Mouse (Mus musculus) erythroid progenitor cell, adult 5-6 weeks (primary cell): ENCODE data around the gene Zfp202. TPM values are rescaled to one million over a fixed set of nuclear protein-coding genes. Genes with fewer than 3 reads are reported as not detected.
"Not testable (repeated sequence)": the region's sequence is repeated elsewhere in the genome, so short reads cannot be mapped to it uniquely, and the experiment has no call there.

Experiments
- ATAC-seq: replicated peaks from 2 replicates; pipeline ENCODE4 v1.8.0; 2016; ENCODE audit warnings: moderate number of reproducible peaks, mild to moderate bottlenecking, moderate TSS enrichment, inconsistent platforms; ENCODE audit not compliant: poor library complexity, low FRiP score, severe bottlenecking
- total RNA-seq, 2 experiments: library from RNA; stranded (forward) in 1 of 2; stranded (reverse) in 1 of 2; fragments of 150-400 nt in 1 of 2; fragments of 186-747, 209-891 nt in 1 of 2; gene quantifications; 2 replicates each; pipeline versions ENCODE4 v1.2.3 to v1.2.4; 2015 to 2017; ENCODE audit warnings: low replicate concordance in 2 of 2

Zfp202 gene
- total RNA-seq (2015; ENCODE audit: low replicate concordance) (0.36 TPM in 1 of 2 replicates, not detected in the other), total RNA-seq (2017; ENCODE audit: low replicate concordance) (0.77 TPM in 1 of 2 replicates, not detected in the other)

GRCm38 (mm10) chr9:40192098-40193038 is at the start of gene Zfp202:
Gene Zfp202, plus strand, starts transcription at chr9:40192316.
- 0 out of 2 replicates have a peak, but pooled peaks have one; percentile 39 for ATAC-seq

DNA sequence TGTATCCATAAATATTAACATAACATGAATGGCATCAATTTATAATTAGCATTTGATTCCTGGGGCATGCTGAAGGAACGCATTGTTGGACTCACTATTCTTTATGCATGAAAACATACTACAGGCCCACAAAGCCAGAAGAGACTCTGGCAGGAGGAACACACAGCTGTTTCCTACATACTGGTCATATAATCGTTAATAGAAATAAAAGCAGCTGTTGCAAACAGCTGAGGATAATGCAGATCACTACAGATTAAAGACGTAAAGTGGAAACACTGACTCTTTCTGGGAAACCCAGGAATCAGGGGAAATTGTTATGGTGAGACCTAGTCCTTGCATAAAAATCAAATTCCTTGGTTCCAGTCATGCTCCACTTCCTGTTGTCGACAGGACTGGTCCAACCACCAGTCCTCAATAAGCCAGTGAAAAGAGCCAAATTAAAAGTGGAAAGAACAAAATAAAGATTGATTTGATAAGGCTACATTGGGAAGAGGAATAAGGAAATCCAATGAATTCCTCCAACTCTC is 36.9 kb upstream of the Zfp202 start:
- ATAC-seq: no peak

GRCm38 (mm10) chr9:40166446-40166845 is 25.7 kb upstream of the Zfp202 start:
- ATAC-seq: no peak

- no peak for ATAC-seq
Measured at GRCm38 (mm10) chr9:40177017-40177416, 15.1 kb upstream of the Zfp202 start.

DNA sequence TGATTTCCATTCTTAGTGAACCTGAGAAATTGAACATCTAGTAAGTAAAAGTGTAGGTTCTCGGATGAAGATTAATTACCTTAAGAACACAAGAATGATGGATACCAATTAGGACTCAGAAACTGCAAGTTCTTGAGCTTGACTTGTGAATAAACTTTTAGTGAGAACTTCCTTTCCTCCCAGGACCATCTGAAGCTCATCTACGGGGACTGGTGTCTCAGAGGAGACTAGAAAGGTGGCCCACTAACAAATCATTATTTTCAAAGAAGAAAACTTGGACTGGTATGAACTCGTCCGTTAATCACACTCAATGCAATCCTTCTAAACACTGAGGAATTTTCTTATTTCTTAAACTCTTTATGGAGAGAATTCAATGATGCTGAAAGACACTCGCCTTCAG is 11.5 kb upstream of the Zfp202 start, which contains the start of gene Olfr986:
Olfr986 (plus strand) TSS at position 301 of the 400 bp plus-strand sequence.
- ATAC-seq: no peak

DNA sequence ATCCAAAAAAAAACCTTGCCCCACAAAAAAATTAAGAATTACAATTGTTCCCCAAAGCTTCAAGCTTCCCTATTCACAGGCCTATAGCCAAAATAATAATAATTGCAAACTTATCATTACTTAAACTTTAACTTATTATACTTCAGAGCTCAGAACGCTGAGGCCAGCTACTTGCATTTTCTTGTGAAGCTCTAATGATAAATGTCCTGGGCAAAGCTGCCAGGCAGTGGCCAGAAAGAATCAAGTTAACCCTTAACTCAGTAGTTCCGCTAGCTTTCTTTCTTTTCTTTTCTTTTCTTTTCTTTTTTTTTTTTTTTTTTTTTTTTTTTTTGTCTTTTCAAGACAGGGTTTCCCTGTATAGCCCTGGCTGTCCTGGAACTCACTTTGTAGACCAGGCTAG is 7.0 kb upstream of the Zfp202 start:
- not testable (repeated sequence) for ATAC-seq

DNA sequence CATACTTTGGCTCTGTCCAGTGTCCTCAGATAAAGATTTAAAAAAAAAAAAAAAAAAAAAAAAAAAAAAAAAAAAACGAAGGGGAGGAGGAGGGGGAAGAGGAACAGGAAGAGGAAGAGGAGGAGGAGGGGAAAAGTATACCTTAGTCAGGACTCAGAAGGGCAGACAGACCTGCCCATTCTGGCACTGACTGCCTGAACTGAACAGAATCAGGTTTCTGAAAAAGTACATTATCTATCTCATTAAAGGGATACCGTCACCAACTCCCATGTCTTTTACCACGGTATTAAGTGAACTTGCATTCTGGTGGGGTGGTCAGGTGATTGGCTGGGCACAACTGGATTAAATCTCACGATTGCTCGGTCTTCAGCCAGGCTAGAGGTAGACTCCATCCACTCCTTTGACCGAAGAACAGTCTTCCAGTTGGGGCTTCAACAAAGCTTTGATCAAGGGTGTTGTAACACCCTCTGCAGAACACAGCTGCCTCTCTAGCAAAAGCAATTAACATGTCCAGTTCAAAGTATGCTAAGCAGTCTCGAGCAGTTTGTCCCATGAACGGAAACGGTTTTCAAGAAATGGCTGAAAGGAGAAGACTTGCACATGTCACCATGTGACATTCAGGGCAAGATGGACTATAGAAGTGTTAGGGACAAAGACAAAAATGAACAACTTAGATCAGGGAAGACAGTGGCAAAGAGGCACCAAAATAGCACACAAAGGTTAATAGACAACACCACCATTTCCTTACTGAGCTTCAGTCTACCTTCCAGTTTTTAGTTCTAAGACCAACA is 835 bp upstream of the Zfp202 start:
- no peak for ATAC-seq

DNA sequence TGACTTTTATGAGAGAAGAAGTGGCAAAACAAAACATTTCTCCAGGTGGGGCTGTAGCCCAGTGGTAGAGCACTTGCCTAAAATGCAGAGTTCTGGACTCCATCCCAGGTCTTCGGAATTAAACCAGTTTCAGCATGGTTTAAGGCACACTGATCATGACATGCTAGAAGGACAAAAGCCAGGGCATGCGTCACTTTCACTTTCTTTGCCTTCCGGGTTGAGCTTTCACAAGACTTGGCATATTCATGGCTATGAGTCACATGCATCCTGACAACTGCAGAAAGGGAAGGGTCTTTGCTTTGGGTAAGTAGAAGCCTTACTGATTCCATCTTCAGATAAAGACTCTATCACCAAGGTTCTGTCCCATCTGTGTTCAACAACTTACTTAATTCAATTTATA is 3.9 kb downstream of the Zfp202 start:
- ATAC-seq: no peak

DNA sequence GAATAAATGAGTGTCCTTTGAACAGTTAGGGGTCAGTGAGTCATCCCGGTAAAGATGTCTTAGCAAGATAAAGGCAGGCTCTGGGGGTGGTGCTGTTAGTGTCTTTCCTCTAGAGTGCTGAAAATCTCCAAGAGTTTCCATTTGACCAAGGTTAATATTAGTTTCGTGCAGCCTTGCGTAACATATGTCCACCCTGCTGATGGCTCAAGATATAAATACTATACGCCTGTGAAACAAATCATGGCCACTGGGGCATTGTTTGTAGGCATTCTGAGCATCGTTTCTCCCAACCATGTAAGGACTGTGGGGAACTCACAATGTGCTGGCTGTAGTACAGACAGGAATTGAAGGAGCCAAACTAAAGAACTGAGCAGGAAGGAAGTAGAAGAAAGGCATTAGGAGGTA is 14.4 kb downstream of the Zfp202 start:
- no peak for ATAC-seq

GRCm38 (mm10) chr9:40210744-40211143 is 18.6 kb downstream of the Zfp202 start:
- ATAC-seq: no peak

DNA sequence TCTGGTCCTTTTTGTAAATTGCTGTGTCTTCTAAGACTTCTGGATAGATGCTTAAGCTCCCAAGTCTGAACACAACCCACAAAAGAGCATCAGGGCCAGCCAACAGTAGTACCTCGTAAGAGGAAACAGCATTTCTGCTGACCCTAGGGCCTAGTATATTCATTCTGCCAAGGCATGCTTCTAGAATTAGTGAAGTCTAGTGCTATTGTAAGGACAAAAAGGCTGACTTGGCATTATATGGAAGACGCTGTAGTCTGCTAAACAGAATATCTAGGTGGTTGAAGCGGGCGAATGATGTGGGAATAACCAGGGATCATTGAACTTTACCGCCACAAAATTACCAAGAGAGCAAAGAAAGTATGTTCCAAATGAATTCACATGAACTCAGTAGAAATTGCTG is 21.9 kb downstream of the Zfp202 start:
- no peak for ATAC-seq

DNA sequence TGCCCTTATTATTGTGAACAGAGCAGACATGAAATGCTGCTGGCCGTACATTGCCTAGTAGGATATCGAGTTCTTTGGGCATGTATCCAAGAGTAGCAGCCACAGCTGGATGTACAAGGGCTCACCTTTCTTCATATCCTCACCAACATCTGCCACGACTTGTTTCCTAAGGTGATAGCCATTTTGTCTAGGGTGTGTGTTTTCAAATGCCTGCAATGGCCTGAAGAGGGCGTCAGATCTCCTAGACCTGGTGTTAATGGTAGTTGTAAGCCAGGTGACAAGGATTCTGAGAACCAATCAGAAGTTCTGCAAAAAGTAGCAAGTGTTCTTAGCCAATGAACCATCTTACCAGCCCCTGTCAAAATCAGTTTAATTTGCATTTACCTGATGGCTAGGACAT is 24.5 kb downstream of the Zfp202 start:
- no peak for ATAC-seq

DNA sequence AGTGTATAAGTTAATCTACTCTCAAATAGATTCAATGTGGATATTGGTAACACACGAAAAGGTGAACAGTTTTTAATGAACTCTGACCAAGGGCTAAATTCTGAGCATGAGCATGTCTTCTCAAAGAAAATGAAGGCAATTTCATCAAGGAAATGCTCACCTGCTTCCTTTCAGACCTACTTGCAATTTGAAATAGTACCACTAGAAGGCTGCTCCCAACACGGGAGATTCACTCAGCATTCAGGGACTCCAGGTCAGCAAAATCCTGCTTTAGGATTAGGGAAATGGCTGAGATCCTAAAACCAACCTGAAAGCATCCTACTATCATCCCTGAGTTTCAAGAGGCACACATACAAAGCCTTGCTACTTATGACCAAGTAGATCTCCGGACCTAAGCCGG is 32.2 kb downstream of the Zfp202 start:
- no peak for ATAC-seq

DNA sequence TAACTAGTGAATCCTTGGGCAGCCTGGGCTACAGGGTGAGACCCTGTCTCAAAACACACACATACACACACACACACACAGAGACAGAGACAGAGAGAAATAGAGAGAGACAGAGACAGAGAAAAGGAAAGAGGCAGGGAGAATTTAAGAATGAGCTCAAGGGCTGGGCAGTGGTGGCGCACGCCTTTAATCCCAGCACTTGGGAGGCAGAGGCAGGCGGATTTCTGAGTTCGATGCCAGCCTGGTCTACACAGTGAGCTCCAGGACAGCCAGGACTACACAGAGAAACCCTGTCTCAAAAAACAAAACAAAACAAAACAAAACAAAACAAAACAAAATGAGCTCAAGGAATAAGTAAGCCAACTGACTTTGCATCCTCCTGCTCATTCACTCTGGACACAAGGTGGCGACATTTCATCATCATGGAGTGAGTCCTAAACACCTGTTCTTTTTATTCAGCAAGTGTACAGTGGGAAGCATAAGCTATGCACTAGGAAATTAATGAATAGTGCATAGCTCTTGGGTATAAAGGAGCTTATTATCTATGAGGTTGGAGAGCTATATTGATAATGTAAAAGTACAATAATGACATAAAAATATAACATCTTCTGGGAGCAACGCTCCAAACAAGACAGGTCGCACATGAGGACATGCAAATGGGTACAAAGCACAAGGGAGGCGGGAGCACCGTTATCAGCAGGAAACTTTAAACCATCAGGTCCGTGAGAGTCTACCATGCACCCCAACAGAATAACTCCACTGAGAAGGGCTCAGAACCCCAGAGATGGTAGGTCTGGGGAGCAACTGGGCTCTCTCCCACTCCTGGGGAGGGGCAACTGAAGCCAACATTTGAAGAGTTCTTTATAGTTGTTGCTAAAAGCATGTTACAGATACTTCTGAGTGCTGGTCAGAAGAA is 36.0 kb downstream of the Zfp202 start:
- no peak for ATAC-seq

- ATAC-seq: no peak
Measured at GRCm38 (mm10) chr9:40228804-40229331, 36.8 kb downstream of the Zfp202 start.

GRCm38 (mm10) chr9:40229479-40229878 is 37.4 kb downstream of the Zfp202 start:
- ATAC-seq: no peak

- ATAC-seq: no peak
Measured at GRCm38 (mm10) chr9:40231019-40231418, 38.9 kb downstream of the Zfp202 start.

DNA sequence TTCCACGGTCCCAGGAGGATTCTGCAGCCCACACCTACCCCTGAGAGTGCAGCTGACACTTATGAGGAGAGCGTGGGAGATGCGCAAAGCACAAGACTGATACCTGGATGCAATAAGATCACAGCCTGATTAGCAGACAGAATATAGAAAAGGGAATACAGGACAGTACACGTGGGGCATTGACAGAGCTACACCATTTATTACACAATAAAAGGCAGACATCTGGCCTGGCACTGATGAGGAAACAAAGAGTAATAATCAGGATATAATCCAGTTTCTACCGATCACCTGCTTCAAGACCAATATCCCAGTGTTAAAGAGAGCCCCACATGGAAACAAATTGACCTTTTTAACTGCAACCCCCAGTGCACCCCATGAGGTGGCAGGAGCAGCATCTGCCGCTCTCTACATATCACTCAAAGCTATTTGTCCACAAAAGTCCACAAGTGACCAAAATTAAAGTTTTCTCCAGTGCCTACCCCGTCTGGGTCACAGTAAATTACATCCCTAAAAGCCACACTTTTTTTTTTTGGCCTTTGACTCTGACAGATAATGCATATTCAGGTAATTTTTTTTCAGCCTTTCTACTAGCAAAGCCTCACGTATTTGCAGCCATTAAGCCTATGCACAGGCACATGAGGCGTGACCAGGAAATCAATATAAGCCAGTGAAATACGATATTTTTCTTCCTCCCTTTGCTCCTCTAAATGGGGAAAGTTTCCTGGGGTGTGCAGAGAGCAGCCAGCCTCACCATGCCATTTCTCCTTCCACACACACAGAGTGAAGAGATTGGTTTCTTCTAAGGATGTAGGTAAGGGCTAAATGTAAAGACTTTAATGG is 42.3 kb downstream of the Zfp202 start:
- ATAC-seq: no peak
